Mouse (Mus musculus) bone marrow macrophage, adult 2 months (primary cell): ENCODE measurements at regions not wholly inside any gene's neighbourhood (a gene's known extent, or its start where the extent isn't known, plus 50 kb on each side); places are given as distances from the start of the nearest gene placed in this dataset.

Source experiments
- CTCF ChIP-seq: IDR thresholded peaks from 2 replicates; pipeline ENCODE4 v1.5.1; 2012; ENCODE audit warnings: low read depth, mild to moderate bottlenecking, low read length, moderate library complexity
- POLR2A ChIP-seq: IDR thresholded peaks from 2 replicates; pipeline ENCODE4 v1.6.1; 2012; ENCODE audit warnings: mild to moderate bottlenecking, low read depth, low read length, borderline replicate concordance

DNA sequence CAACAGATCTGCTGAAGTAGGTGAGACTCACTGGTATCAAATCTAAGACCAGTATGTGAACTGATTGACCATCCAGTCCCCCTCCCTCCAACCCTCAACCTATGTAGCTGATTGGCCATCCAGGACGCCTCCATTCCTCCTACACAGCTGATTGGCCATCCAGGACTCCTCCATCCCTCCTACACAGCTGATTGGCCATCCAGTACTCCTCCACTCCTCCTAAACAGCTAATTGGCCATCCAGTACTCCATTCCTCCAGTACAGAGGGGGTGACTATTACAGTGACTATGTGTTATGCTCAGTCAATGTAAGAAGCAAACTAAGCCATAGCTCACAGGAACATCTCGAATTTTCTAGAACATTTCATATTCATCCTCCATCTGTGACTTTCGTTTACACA, 91.1 kb downstream of the Psmg1 start:
- TF ChIP-seq CTCF = no peak
- no peak for TF ChIP-seq POLR2A
